Mouse (Mus musculus) cerebellum, adult 11 months (tissue): ENCODE measurements at regions not wholly inside any gene's neighbourhood (a gene's known extent, or its start where the extent isn't known, plus 50 kb on each side); places are given as distances from the start of the nearest gene placed in this dataset.

Experiments
- DNase-seq: peaks from one replicate; pipeline ENCODE4 v3.0.0; 2022

DNA sequence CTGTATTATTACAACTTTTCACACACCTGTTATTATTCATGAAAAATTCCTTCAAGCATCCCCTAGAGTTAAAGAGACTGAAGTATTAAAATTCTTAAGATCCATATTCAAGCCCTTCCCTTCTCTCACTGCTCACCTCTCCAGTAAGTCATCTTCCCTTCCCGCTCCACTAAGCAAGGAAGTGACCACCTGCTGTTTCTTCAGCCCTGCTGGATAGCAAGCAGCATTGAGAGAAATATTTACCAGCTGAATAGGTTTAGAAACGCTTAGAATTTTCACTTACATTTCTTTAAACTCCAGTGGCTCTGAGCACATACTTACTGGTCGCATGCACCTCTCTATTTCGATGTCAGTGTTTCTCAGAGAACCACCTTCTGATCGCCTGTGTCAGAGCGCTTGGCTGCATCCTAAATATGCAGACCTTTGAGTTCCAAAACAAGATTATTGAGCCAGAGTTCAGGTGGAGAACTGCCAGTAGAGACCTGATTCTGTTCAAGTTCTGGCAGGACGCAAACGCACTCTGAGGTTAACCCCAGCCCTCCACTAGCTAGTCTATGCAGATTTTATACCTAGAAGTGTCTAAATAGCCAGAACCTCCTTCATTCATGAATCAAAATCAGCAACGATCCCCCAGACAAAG is 314.9 kb downstream of the Mllt3 start:
- no peak for DNase-seq

DNA sequence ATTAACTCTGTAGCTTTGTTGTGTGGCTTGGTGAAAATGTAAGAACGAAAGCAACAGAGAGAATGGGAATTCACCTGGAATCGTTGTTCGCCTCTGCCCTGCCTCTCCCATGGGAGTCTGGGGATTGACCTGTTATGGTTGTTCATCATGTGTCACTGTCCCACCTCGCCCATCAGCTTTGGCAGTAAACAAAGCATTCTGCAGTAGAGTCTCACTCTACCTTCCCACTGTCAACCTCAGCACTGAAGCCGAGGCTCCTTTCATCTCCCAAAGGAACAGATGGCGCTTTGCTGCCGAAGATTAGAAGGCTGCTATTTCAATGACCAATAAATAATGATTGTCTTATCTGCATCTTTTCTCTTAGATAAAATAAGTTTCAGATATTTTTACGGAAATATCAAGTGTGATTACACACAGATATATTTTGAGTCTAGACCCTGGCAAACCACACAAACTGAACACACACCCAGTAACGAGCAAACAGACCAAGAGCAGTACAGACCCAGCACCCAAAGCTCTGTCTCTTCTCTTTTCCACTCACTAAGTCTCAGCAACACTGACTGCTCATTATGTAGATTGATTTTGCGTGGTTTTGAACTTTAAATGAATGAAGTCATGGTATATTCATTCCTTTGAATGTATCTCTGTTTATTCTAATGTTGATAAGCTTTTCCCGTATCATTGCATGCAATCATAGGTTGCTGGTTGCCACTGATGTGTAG is 317.8 kb downstream of the Mllt3 start:
- DNase-seq = no peak

GRCm38 (mm10) chr4:87712691-87713090 is 320.5 kb downstream of the Mllt3 start:
- DNase-seq = no peak

- no peak for DNase-seq
Observed at GRCm38 (mm10) chr4:87712286-87712685, 320.9 kb downstream of the Mllt3 start.

DNA sequence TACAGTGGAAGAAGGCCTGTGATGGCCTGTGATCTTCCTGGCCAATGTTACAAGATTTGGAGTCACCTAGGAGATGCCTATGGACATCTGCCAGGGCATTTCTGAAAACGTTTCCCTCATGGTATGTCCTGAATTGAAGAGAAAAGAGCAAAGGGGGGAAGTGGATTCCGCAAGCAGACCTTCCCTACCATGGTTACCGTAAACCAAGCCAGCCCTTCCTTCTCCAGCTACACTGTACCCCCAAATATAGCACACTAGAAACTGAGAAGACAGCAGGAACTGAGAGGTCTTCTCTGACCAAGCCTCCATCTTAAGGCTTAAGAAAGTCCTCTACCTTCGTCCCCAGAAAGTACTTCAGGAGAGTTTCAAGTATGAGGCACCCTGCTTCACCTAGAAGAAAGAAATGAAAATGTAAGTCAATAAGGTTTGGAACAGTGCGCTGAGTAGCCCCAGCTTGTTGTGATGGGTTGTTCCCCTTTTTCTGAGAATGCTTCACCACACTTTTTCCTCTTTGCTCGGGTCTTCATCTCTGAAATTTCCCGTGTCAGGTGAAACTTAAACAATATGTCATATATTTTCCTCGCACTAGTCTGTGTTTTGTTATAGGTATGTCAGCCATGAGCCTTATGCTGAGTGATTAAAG is 321.9 kb downstream of the Mllt3 start:
- no peak for DNase-seq

DNA sequence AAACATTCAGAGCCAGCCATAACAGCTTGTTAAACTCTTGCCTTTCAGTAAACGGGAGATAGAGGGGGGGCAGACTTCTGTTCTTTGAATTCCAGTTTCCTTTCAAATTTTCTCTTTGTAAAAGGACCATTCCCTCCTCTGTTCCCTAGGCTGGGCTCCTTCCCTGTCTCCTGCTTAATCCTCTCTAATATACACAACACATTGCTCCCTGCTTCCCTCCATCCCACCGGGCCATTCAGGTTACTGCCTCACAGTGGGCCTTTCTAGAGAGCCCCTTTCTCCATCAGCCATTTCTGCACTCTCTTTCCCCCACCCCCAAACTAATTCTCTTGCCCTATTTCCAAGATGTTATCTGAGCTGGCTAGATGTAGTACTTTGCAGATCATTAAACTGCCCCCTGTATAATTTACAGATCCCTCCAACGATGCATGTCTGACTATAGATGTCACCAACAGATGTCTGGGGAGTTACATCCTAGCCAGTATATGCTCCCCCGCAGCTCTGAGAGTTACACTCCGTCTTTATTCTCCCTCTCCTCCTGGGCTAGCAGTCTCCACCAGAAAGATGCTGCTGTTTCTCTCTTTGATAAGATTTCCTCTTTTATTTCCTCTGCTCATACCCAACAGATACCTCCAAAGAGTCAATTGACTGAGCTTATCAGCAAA is 324.1 kb downstream of the Mllt3 start:
- no peak for DNase-seq

- DNase-seq = no peak
Observed at GRCm38 (mm10) chr4:87707386-87707785, 325.8 kb downstream of the Mllt3 start.

DNA sequence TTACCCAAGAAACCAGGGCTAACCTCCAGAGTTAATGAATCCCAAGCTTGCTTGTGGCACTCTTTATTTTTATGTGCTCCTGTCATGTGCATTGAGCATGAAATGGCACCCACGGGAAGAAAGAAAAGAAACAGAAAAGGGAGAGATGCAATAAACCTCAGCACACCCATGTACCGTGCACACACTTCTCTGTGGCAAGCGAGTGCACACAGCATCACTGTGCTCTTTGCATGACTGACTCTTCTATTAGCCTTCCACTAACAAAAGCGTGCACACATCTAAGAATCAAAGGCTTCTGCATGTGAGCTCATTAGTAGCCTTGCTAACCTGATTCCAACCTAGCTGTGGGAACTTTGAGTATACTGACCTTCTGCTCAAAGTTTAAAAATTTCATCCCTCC is 330.3 kb downstream of the Mllt3 start:
- DNase-seq = no peak

GRCm38 (mm10) chr4:87702290-87702689 is 330.9 kb downstream of the Mllt3 start:
- no peak for DNase-seq

DNA sequence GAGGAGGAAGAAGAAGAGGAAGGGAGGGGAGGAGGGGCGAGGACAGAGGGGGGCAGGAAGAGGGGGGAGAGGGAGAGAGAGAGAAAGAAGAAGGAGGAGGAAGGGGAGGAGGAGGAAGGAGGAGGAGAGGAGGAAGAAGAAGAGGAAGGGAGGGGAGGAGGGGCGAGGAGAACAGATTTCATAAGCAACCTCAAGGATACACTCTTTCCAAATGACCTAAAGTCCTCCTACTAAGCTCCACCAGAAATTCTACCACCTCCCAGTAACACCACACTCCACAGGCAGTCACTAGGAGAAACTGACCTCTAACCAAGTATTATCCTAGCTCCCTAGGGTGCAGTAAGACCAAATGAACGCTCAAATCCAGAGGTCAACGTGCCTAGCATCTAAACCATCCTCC is 332.1 kb downstream of the Mllt3 start:
- no peak for DNase-seq

DNA sequence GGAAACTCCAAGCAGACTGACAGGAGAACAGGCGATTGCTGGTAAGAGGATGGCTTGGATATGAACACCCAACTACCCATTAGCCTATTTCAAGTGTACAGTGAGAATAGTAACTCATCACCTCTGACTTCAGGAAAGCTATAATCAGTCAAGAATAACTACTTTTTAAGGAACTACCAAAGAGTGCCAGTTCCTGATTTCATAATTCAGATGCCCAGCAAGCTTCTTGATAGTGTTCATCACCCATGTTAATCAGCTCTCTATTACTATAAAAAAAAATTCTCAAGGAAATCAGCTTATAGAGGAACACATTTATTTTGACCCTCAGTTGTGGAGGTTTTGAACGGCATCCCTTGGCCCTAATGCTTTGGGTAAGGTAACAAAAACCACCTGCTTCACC is 332.7 kb downstream of the Mllt3 start:
- DNase-seq = no peak

GRCm38 (mm10) chr4:87699586-87699985 is 333.6 kb downstream of the Mllt3 start:
- no peak for DNase-seq

DNA sequence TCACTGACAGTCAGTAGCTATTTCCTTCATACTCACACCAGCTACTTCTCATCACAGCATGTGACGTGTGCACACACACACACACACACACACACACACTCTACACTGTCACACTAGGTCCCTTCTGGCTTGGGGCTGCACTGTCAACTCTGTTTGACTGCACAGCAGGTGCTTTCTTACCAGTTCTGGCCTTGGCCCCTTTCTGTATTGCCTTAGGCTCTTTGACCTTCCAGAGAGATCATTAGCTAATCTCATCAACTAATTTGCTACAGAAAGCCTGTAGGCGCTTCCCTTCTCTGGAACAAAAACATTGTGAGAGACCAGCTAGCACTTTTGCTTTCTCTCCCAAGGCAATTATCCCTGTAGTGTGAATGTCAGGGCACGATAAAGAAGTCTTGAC is 334.4 kb downstream of the Mllt3 start:
- no peak for DNase-seq

- DNase-seq = no peak
Observed at GRCm38 (mm10) chr4:87696921-87697320, 336.2 kb downstream of the Mllt3 start.

DNA sequence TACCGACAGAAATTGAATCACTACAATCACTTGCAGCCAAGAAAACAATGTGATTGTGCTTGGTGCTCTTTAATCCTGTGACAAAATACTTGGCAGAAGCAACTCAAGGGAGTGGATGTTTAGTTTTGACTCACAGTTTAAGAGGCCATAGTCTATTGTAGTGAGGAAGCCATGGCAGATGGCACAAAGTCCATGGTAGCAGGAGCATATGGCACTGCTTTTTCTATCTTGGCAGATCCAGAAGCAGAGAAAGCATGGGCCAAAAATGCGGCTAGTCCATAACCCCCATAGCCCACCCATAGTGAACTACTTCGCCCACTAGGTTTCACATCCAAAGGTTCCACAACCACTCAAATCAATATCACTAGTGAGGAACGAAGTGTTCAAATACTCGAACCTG is 337.4 kb downstream of the Mllt3 start:
- no peak for DNase-seq

DNA sequence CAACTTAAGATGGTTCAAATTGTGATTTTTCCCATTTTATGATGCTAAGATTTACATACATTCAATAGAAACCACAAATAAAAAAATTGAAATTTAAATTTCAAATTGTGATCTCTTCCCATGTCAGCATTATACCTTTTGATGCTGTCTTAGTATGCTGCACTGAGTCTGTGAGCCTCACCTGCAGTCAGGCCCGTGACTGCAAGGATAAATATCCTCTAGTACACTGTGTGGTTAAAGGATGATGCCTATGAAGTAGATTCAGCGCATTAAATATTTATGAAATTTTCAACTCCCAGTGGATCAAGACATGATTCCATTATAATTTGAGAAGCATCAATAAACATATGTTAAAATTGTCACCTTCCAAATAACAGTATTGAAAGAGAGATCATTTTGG is 340.4 kb downstream of the Mllt3 start:
- no peak for DNase-seq

DNA sequence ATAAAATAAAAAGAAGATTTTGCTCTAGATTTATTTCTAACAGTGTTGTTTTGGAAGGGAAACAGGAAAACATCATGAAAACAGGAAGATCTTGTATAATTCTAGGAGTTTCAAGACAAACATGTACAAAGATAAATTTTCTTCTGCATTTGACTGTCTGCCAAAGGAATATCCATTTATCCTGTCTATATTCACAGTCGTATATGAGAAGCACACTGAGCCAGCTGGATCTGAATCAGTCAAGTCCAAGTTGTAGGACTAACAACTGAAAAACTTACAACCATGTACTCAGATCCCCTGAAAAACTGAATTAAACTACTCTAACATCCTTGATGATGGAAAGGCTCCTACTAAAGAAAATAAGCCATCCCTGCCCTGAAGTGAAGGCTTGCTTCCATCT is 348.2 kb downstream of the Mllt3 start:
- DNase-seq = no peak

- DNase-seq = no peak
Observed at GRCm38 (mm10) chr4:87682783-87683182, 350.4 kb downstream of the Mllt3 start.

DNA sequence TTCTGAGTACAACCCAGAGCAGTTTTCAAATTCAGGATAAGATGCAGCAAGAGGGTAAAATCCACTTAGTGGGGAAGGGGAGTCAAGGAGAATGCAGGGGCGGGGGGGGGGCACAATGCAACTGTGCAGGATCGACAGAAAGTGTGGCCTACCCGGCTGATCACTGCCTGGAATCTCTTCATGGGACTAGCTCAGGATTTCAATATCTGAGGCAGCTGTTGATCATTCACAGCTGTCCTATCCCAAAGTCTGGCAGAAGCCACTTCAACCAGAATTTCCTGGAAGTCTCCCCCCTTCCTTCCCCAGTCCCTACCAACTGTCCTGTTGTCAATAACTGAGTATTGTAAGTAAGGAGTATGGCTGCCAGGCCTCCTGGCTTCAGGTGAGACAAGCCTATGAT is 362.1 kb downstream of the Mllt3 start:
- no peak for DNase-seq

DNA sequence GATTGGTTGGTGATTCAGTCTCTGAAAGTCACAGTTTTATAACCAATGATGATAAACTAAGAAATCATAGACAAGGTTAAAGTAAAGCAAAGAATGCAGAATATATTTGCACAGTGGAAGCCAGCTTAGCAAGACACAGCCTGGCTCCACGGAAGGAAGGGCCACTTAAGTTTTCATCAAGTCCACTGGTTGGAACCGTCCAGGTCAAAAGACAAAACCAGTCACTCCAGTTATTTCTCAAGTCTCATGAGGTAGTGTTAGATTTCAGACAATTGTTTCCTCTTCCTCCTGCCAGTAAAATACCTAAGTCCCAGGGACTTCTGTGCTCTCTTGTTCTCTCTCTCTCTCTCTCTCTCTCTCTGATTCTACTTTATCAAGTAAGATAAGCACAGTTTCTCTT is 363.0 kb downstream of the Mllt3 start:
- no peak for DNase-seq

- no peak for DNase-seq
Observed at GRCm38 (mm10) chr4:87669480-87669879, 363.7 kb downstream of the Mllt3 start.

GRCm38 (mm10) chr4:87668314-87668713 is 364.9 kb downstream of the Mllt3 start:
- no peak for DNase-seq

DNA sequence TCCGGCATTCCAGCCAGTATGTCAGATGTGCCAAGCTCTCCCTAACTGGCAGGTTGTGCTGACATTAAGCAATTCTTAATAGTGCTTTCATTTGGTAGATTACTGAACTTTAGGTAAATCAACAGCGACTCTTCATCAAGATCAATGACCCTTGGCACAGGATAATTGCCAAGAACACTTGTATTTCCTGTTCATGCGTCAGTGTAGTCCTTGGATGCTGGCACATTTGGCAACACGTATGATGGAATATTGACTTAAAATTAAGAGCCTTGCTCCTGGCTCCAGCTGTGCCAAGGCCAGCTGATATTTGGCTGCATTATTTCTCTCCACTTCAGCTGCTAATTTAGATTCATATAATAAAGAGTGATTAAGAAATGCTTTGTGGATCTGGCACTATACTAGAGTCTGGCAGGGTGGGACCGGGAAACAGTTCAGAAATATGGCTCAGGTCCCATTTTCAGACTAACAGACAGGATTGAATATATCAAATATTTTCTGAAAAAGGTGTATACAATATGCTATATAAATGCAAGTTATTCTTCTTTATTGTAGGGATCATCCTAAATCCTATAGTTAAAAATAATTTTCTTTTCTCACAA is 365.5 kb downstream of the Mllt3 start:
- DNase-seq = no peak
